Mouse (Mus musculus): Measurements from ENCODE around the gene Bahd1. TPM values are rescaled to one million over a fixed set of nuclear protein-coding genes. Genes with fewer than 3 reads are reported as not detected.

Bahd1 gene
- polyA plus RNA-seq, 1 experiment from 2014 or later, result 3.8 TPM

- no peaks in the 10 kb centered on the region for H3K27me3 ChIP-seq (ENCODE audit: low read depth, poor library complexity, severe bottlenecking)
- H3K36me3 ChIP-seq, result peaks cover 57% of the 10 kb centered on the region
- WGBS, result 94% methylated on average over 17 of the region's 17 CpGs
- H3K27ac ChIP-seq (replicated peaks), result no peak overlapping the region
- H3K9me3 ChIP-seq (replicated peaks), result no peaks in the 10 kb centered on the region
- no peak for DNase-seq (ENCODE audit: low spot score)
- peaks cover 38% of the 10 kb centered on the region for H3K4me1 ChIP-seq
- no peak overlapping the region for H3K4me3 ChIP-seq
These were observed 16.3 kb downstream of the Bahd1 start for GRCm38 (mm10) chr2:118916436-118916835.

GRCm38 (mm10) chr2:118918543-118918942, 18.4 kb downstream of the Bahd1 start:
- DNase-seq (ENCODE audit: low spot score), result no peak
- Histone ChIP-seq H3K4me3 (no peak overlapping the region), H3K9me3 (replicated peaks) (no peaks in the 10 kb centered on the region), H3K36me3 (peaks cover 78% of the 10 kb centered on the region), H3K27me3 (ENCODE audit: low read depth, poor library complexity, severe bottlenecking) (no peaks in the 10 kb centered on the region), H3K4me1 (peaks cover 17% of the 10 kb centered on the region), H3K27ac (replicated peaks) (no peak overlapping the region)
- WGBS, result 76% methylated on average over 1 of the region's 1 CpGs

- H3K36me3 ChIP-seq, result peaks cover 84% of the 10 kb centered on the region
- no peak overlapping the region for H3K27ac ChIP-seq (replicated peaks)
- H3K4me3 ChIP-seq, result no peak overlapping the region
- 77% methylated on average over 3 of the region's 3 CpGs for WGBS
- no peak for DNase-seq (ENCODE audit: low spot score)
- H3K4me1 ChIP-seq, result peaks cover 2% of the 10 kb centered on the region
- H3K27me3 ChIP-seq (ENCODE audit: low read depth, poor library complexity, severe bottlenecking), result no peaks in the 10 kb centered on the region
- H3K9me3 ChIP-seq (replicated peaks), result no peaks in the 10 kb centered on the region
These were observed 20.3 kb downstream of the Bahd1 start for GRCm38 (mm10) chr2:118920428-118920827.

- no peak for DNase-seq (ENCODE audit: low spot score)
- 2% methylated on average over 6 of the region's 6 CpGs for WGBS
- Histone ChIP-seq H3K36me3 (peaks cover 36% of the 10 kb centered on the region), H3K27me3 (ENCODE audit: low read depth, poor library complexity, severe bottlenecking) (peaks cover 10% of the 10 kb centered on the region; the same call in 1 of the 2 replicates), H3K9me3 (replicated peaks) (no peaks in the 10 kb centered on the region), H3K27ac (replicated peaks) (peak overlapping the region; percentile 90), H3K4me1 (peaks cover 44% of the 10 kb centered on the region), H3K4me3 (peak overlapping the region; percentile 83)
These were observed 25.8 kb downstream of the Bahd1 start for GRCm38 (mm10) chr2:118925952-118926351.

- peak; percentile 81 for DNase-seq (ENCODE audit: low spot score)
- WGBS, result under 1% methylated on average over 47 of the region's 47 CpGs
- H3K36me3 ChIP-seq, result peaks cover 31% of the 10 kb centered on the region
- peaks cover 10% of the 10 kb centered on the region; the same call in 1 of the 2 replicates for H3K27me3 ChIP-seq (ENCODE audit: low read depth, poor library complexity, severe bottlenecking)
- H3K4me3 ChIP-seq, result peak within 1 kb of the TSS; percentile 83
- H3K27ac ChIP-seq (replicated peaks), result peak within 1 kb of the TSS; percentile 90
- H3K9me3 ChIP-seq (replicated peaks), result no peaks in the 10 kb centered on the region
- peaks cover 49% of the 10 kb centered on the region for H3K4me1 ChIP-seq
These were observed 26.3 kb downstream of the Bahd1 start, which contains the start of gene Chst14 for GRCm38 (mm10) chr2:118926361-118926997. Chst14 (plus strand) TSS chr2:118926496.

- peak overlapping the region; percentile 90 for H3K27ac ChIP-seq (replicated peaks)
- peaks cover 10% of the 10 kb centered on the region; the same call in 1 of the 2 replicates for H3K27me3 ChIP-seq (ENCODE audit: low read depth, poor library complexity, severe bottlenecking)
- WGBS, result 34% methylated on average over 31 of the region's 31 CpGs
- DNase-seq (ENCODE audit: low spot score), result no peak
- peak overlapping the region; percentile 83 for H3K4me3 ChIP-seq
- peaks cover 24% of the 10 kb centered on the region for H3K36me3 ChIP-seq
- peaks cover 49% of the 10 kb centered on the region for H3K4me1 ChIP-seq
- no peaks in the 10 kb centered on the region for H3K9me3 ChIP-seq (replicated peaks)
These were observed 27.0 kb downstream of the Bahd1 start for GRCm38 (mm10) chr2:118926998-118927739.

- H3K4me3 ChIP-seq, result no peak overlapping the region
- H3K9me3 ChIP-seq (replicated peaks), result no peaks in the 10 kb centered on the region
- WGBS, result 84% methylated on average over 7 of the region's 7 CpGs
- H3K27me3 ChIP-seq (ENCODE audit: low read depth, poor library complexity, severe bottlenecking), result no peaks in the 10 kb centered on the region
- H3K4me1 ChIP-seq, result no peaks in the 10 kb centered on the region
- no peak for DNase-seq (ENCODE audit: low spot score)
- H3K27ac ChIP-seq (replicated peaks), result no peak overlapping the region
- no peaks in the 10 kb centered on the region for H3K36me3 ChIP-seq
These were observed 41.2 kb downstream of the Bahd1 start for GRCm38 (mm10) chr2:118941341-118941740.

GRCm38 (mm10) chr2:118943232-118943631, 43.1 kb downstream of the Bahd1 start:
- WGBS, result 91% methylated on average over 6 of the region's 6 CpGs
- Histone ChIP-seq H3K36me3 (no peaks in the 10 kb centered on the region), H3K4me1 (no peaks in the 10 kb centered on the region), H3K27me3 (ENCODE audit: low read depth, poor library complexity, severe bottlenecking) (no peaks in the 10 kb centered on the region), H3K9me3 (replicated peaks) (no peaks in the 10 kb centered on the region), H3K27ac (replicated peaks) (no peak overlapping the region), H3K4me3 (no peak overlapping the region)
- no peak for DNase-seq (ENCODE audit: low spot score)

- Histone ChIP-seq H3K27me3 (ENCODE audit: low read depth, poor library complexity, severe bottlenecking) (no peaks in the 10 kb centered on the region), H3K4me1 (no peaks in the 10 kb centered on the region), H3K27ac (replicated peaks) (no peak overlapping the region), H3K36me3 (no peaks in the 10 kb centered on the region), H3K4me3 (no peak overlapping the region), H3K9me3 (replicated peaks) (no peaks in the 10 kb centered on the region)
- 83% methylated on average over 4 of the region's 4 CpGs for WGBS
- DNase-seq (ENCODE audit: low spot score), result no peak
These were observed 48.6 kb downstream of the Bahd1 start for GRCm38 (mm10) chr2:118948818-118949217.

- no peaks in the 10 kb centered on the region for H3K9me3 ChIP-seq (replicated peaks)
- H3K4me3 ChIP-seq, result no peak overlapping the region
- WGBS, result 74% methylated on average over 3 of the region's 3 CpGs
- H3K27ac ChIP-seq (replicated peaks), result no peak overlapping the region
- no peaks in the 10 kb centered on the region for H3K27me3 ChIP-seq (ENCODE audit: low read depth, poor library complexity, severe bottlenecking)
- no peaks in the 10 kb centered on the region for H3K36me3 ChIP-seq
- no peaks in the 10 kb centered on the region for H3K4me1 ChIP-seq
- DNase-seq (ENCODE audit: low spot score), result no peak
These were observed 49.5 kb downstream of the Bahd1 start for GRCm38 (mm10) chr2:118949699-118950098.

GRCm38 (mm10) chr2:118956497-118956896, 56.3 kb downstream of the Bahd1 start:
- Histone ChIP-seq H3K4me3 (no peak overlapping the region), H3K36me3 (no peaks in the 10 kb centered on the region), H3K27ac (replicated peaks) (no peak overlapping the region), H3K4me1 (peaks cover 1% of the 10 kb centered on the region), H3K9me3 (replicated peaks) (no peaks in the 10 kb centered on the region), H3K27me3 (ENCODE audit: low read depth, poor library complexity, severe bottlenecking) (no peaks in the 10 kb centered on the region)
- WGBS, result 90% methylated on average over 5 of the region's 5 CpGs
- DNase-seq (ENCODE audit: low spot score), result no peak

- Histone ChIP-seq H3K27ac (replicated peaks) (no peak overlapping the region), H3K27me3 (ENCODE audit: low read depth, poor library complexity, severe bottlenecking) (no peaks in the 10 kb centered on the region), H3K36me3 (no peaks in the 10 kb centered on the region), H3K4me1 (peaks cover 9% of the 10 kb centered on the region), H3K4me3 (no peak overlapping the region), H3K9me3 (replicated peaks) (no peaks in the 10 kb centered on the region)
- no peak for DNase-seq (ENCODE audit: low spot score)
- 41% methylated on average over 2 of the region's 2 CpGs for WGBS
These were observed 59.5 kb downstream of the Bahd1 start for GRCm38 (mm10) chr2:118959644-118960043.

GRCm38 (mm10) chr2:118960413-118960812, 60.2 kb downstream of the Bahd1 start:
- no peak for DNase-seq (ENCODE audit: low spot score)
- 94% methylated on average over 2 of the region's 2 CpGs for WGBS
- no peaks in the 10 kb centered on the region for H3K9me3 ChIP-seq (replicated peaks)
- no peaks in the 10 kb centered on the region for H3K27me3 ChIP-seq (ENCODE audit: low read depth, poor library complexity, severe bottlenecking)
- H3K36me3 ChIP-seq, result no peaks in the 10 kb centered on the region
- no peak overlapping the region for H3K4me3 ChIP-seq
- peaks cover 9% of the 10 kb centered on the region for H3K4me1 ChIP-seq
- H3K27ac ChIP-seq (replicated peaks), result no peak overlapping the region

Data from midbrain, embryonic 10.5 days (tissue).